ENCODE assay signal across 8 mouse cellular contexts in the genomic region with DNA sequence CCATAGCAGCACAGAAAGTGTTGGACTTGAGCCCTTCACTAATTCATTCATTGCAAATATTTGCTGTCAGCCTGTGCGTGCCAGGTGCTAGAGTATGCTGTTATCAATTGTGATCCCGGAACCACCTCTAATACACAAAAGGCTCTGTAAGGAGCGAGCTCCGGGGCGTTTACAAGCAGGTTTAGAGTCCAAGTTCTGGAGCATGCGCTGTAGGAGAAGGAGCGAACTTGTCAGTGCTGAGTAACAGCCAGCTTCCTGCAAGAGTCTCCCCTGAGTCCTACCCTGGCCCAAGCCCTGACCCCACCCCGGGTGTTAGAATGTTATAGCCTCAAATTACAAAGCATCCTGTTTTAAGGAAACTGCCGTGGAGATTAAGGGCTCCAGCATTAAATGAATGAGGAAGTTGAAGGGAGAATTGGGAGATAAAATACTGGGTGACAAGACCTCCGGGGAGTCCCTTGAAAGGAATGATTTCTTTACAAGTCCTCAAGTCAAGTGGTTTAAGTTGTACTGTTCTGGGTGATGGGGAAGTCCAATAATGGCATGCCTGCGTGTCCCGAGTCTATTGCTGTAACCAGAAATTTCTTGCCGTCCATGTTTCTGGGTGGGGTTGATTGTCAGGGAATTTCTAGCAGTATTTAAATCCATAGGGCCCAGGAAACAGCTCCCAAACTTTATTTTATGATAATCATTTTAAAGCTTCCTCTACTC. TPM values are rescaled to one million over a fixed set of nuclear protein-coding genes. Genes with fewer than 3 reads are reported as not detected.
DNase-seq lines count a peak whose midpoint lies in the region; ATAC-seq lines count a peak whose summit lies in the region.

No protein-coding gene starts in this region.

- H3K36me3 ChIP-seq in stomach, embryonic 14.5 days (ENCODE audit: control insufficient read depth, insufficient read depth, low read length) = no peaks in the 10 kb centered on the region

- peak overlapping the region; percentile 21 for H3K4me2 ChIP-seq in stomach, embryonic 14.5 days (replicated peaks; ENCODE audit: low read depth, low read length)

- WGBS in stomach, embryonic 14.5 days = 25% methylated on average over 13 of the region's 13 CpGs

- no peak overlapping the region for H3K9ac ChIP-seq in stomach, embryonic 14.5 days (replicated peaks; ENCODE audit: low read depth, low read length)

- DNase-seq in urinary bladder, postnatal 14 days (ENCODE audit: low spot score) = peak; percentile 65
- DNase-seq in urinary bladder, postnatal 10 days (ENCODE audit: low spot score) = no peak
- peak; percentile 38 for DNase-seq in heart, postnatal 25 days (ENCODE audit: low spot score)
- DNase-seq in liver = peak; percentile 25
- DNase-seq in cerebellum, postnatal 4 days (ENCODE audit: low spot score in 2 of 2) = no peak
- no peak for DNase-seq in spleen, postnatal 10 days (ENCODE audit: low spot score in 2 of 2)
- no peak for DNase-seq in right cerebral cortex, postnatal 14 days

- H3K27me3 ChIP-seq in stomach, embryonic 14.5 days (ENCODE audit: control insufficient read depth, insufficient read depth, low read length) = no peaks in the 10 kb centered on the region

- peak; percentile 90 for ATAC-seq in stomach, embryonic 14.5 days (ENCODE audit: insufficient number of reproducible peaks, insufficient read depth, low FRiP score, low read depth)

- peaks cover 6% of the 10 kb centered on the region; the same call in 1 of the 2 replicates for H3K4me1 ChIP-seq in stomach, embryonic 14.5 days (ENCODE audit: control insufficient read depth, insufficient read depth, low read length)

- intact Hi-C loops in heart, postnatal 25 days (cut with DNase I) = no loop called here

- H3K27ac ChIP-seq in stomach, embryonic 14.5 days (ENCODE audit: low read length) = peak overlapping the region; percentile 85; the same call in 1 of the 2 replicates

- H3K9me3 ChIP-seq in stomach, embryonic 14.5 days (ENCODE audit: control insufficient read depth, low read depth, low read length) = no peaks in the 10 kb centered on the region

- H3K4me3 ChIP-seq in stomach, embryonic 14.5 days (ENCODE audit: low read depth, low read length) = no peak overlapping the region

RNA-seq across cellular contexts. Expression of gene Tdrd7, which starts 0.8 kb away (rescaled TPM):
- total RNA-seq in heart, postnatal 25 days (2021) = 10 to 100 TPM in 1 of 2 experiments, 1 to 10 TPM in 1; 9.7 to 11.7 TPM
- 21.0 and 23.9 TPM in 2 replicates for polyA plus RNA-seq in stomach, embryonic 14.5 days (2014; fragmentation: Nextera tagmentation; extraction: Ambion mirVana)

Comparison
In these comparisons a context has a peak if more than half of its experiments do, and no peak if none do; other contexts are left out.
1. DNase-seq: peak in urinary bladder, postnatal 14 days (single experiment), heart, postnatal 25 days (single experiment) and liver (single experiment); none in urinary bladder, postnatal 10 days (single experiment), cerebellum, postnatal 4 days (0 of 2), spleen, postnatal 10 days (0 of 2) and right cerebral cortex, postnatal 14 days (single experiment).